Mouse (Mus musculus) hindbrain, postnatal 0 days (tissue): ENCODE measurements around the gene Aurkaip1. TPM values are rescaled to one million over a fixed set of nuclear protein-coding genes. Genes with fewer than 3 reads are reported as not detected.

Experiments used
- ATAC-seq: fragments of 200-750 bp; cut with Nextera tagmentation; 2 replicates; pipeline ENCODE4 v1.8.0; 2017; ENCODE audit warnings: mild to moderate bottlenecking, moderate TSS enrichment, moderate library complexity
- DNase-seq: peaks from one replicate; pipeline ENCODE4 v3.0.0-alpha.2; 2015; ENCODE audit warnings: low spot score
- H3K27ac ChIP-seq: fragments of 300-500 bp; sonication (generic); 2 replicates; pipeline ENCODE4 v1.5.1; 2014; ENCODE audit warnings: mild to moderate bottlenecking
- H3K27me3 ChIP-seq: fragments of 300-500 bp; sonication (generic); 2 replicates; pipeline ENCODE4 v1.6.1; 2014; ENCODE audit warnings: low read length, mixed read lengths; ENCODE audit not compliant: insufficient read depth
- H3K36me3 ChIP-seq: fragments of 300-500 bp; sonication (generic); 2 replicates; pipeline ENCODE4 v1.6.1; 2014; ENCODE audit warnings: low read length, mixed read lengths; ENCODE audit not compliant: insufficient read depth
- H3K4me1 ChIP-seq: fragments of 300-500 bp; sonication (generic); 2 replicates; pipeline ENCODE4 v1.6.1; 2014; ENCODE audit warnings: antibody characterized with exemption, low read length, mixed read lengths; ENCODE audit not compliant: insufficient read depth
- H3K4me2 ChIP-seq: fragments of 300-500 bp; sonication (generic); 2 replicates; pipeline ENCODE4 v1.6.1; 2014; ENCODE audit warnings: low read depth, mild to moderate bottlenecking, low read length, moderate library complexity, mixed read lengths
- H3K4me3 ChIP-seq: fragments of 300-500 bp; sonication (generic); 2 replicates; pipeline ENCODE4 v1.5.1; 2014; ENCODE audit warnings: low read length
- H3K9ac ChIP-seq: fragments of 300-500 bp; sonication (generic); replicated peaks from 2 replicates; pipeline ENCODE4 v1.6.1; 2014; ENCODE audit warnings: mild to moderate bottlenecking, low read length, moderate library complexity, mixed read lengths
- H3K9me3 ChIP-seq: fragments of 300-500 bp; sonication (generic); 2 replicates; pipeline ENCODE4 v1.6.1; 2016; ENCODE audit warnings: low read length, mixed read lengths
- CTCF ChIP-seq: IDR thresholded peaks from 2 replicates; pipeline ENCODE4 v1.5.1; 2016; ENCODE audit warnings: antibody characterized with exemption, control low read depth, low read depth
- WGBS: fragments of 180-500 bp; shearing (Covaris S2); extraction: QIAGEN DNeasy Blood & Tissue Kit; methylation state at CpG from one replicate; pipeline ENCODE4 v1.1.7; 2014; 5-methylcytosine and 5-hydroxymethylcytosine counted together
- polyA plus RNA-seq: library from polyadenylated mRNA; unstranded; fragments of >200 nt; fragmentation: Nextera tagmentation; extraction: Ambion mirVana; gene quantifications from 2 replicates; pipeline ENCODE4 v1.2.1, GENCODE M21; 2015
- total RNA-seq: library from RNA; depleted of rRNA; stranded (reverse); fragments of >200 nt; gene quantifications from 2 replicates; pipeline ENCODE4 v1.2.3, GENCODE M21; 2014

Aurkaip1 gene
- total and polyA plus RNA-seq, 2 experiments from 2014 or later: 143 to 162 TPM

DNA sequence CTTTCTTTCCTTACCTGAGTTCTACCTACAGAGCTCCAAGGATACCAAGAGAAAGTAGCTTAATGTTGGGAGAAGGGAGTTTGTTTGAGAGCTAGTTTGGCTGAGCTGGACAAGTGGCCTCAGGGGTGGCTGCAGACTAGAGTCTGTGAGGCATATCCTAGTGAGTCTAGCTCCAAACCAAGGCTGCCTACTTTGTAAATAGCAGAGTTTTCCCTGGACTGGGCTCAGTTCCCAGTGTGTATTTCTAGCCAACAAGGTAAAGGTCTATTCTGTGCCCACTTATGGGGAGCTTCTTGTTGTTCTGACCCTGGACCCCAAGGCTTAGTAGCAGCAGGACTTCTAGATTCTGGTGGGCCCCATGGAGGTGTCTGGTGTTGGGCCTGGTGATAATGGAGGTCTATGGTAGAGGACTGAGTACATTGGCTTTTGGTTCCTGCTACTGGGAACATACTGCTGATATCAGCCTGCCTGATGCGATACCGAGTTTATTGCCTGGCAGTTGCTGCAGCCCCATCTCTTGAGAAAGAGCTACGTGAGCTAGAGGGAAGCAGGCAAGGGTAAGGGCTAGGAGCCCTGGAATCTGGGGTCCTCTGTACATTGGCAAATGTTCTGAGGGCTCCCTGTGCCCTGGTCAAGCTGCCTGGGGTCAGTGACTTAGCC is 18.9 kb downstream of the Aurkaip1 start:
- no peak overlapping the region for H3K9ac ChIP-seq
- no peak for ATAC-seq
- H3K4me3 ChIP-seq: no peak overlapping the region
- H3K4me2 ChIP-seq: 0 out of 2 replicates have a peak overlapping the region, but pooled peaks have one; percentile 68
- TF ChIP-seq CTCF: no peak
- H3K27me3 ChIP-seq: no peaks in the 10 kb centered on the region
- DNase-seq: no peak
- H3K9me3 ChIP-seq: no peaks in the 10 kb centered on the region
- H3K36me3 ChIP-seq: peaks cover 9% of the 10 kb centered on the region
- 84% methylated on average over 3 of the region's 3 CpGs for WGBS
- H3K4me1 ChIP-seq: peaks cover 35% of the 10 kb centered on the region
- H3K27ac ChIP-seq: no peak overlapping the region

DNA sequence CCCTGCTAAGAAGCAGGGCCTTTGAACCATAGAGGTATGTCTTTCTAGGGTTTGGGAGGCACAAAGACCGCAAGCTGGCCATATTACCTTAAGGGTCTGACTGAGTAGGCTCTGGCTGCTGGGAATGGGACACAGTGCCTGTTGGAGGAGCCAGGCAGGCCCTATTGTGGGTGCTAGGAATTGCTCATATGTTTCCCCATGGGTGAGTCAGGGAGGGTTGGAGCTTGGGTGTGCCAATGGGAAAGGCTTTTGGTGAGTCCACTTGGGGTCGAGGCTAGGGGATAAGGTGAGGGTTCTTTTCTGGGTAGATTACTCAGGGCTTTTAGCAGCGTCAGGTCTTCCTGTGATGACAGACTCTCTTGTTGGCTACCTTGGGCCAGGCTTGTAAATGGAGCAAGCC is 20.3 kb downstream of the Aurkaip1 start:
- H3K9ac ChIP-seq: no peak overlapping the region
- no peak overlapping the region for H3K4me2 ChIP-seq
- ATAC-seq (no peak), DNase-seq (no peak)
- peaks cover 23% of the 10 kb centered on the region for H3K36me3 ChIP-seq
- H3K27me3 ChIP-seq: no peaks in the 10 kb centered on the region
- 95% methylated on average over 3 of the region's 3 CpGs for WGBS
- H3K4me1 ChIP-seq: peaks cover 33% of the 10 kb centered on the region
- TF ChIP-seq CTCF: no peak
- no peak overlapping the region for H3K27ac ChIP-seq
- no peak overlapping the region for H3K4me3 ChIP-seq
- no peaks in the 10 kb centered on the region for H3K9me3 ChIP-seq

DNA sequence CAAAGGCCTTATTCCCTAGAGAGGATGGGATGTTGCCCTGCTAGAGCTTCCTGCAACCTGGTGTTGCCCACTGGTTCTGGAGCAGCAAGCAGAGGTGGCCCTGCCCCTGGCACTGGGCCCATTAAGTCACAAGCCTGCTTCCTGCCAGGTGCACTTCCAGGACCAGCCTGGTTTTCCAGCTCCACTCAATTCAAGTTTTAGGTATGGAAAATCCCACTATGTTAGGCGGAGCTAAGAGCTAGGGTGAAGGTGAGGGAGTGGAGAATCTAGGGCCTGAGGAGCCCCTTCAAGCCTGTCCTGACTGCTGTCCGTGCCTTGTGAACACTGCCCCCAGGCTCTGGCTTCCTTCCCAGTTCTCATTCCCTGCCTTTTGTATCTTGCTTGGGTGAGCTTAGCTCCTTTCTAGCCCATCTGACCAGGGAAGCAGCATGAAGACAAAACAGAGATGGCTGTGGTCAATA is 20.9 kb downstream of the Aurkaip1 start:
- WGBS: 52% methylated on average over 2 of the region's 2 CpGs
- no peak for ATAC-seq

DNA sequence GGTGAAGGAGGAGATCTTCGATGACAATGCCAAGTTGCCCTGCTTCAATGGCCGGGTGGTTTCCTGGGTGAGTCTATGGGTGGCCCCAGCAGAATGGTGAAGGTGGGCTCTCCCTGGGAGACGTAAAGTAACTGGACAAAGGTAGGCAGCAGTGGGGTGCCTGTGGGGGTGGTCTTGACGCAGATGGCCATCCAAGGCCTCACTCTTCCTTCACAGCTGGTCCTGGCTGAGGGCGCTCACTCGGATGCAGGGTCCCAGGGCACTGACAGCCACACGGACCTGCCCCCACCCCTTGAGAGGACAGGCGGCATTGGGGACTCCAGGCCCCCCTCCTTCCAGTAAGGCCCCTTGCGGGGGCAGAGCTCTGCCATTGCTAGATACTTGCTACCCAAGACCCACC is 22.3 kb downstream of the Aurkaip1 start:
- DNase-seq (no peak), ATAC-seq (no peak)
- 89% methylated on average over 9 of the region's 9 CpGs for WGBS
- Histone ChIP-seq H3K36me3 (peaks cover 38% of the 10 kb centered on the region), H3K27me3 (no peaks in the 10 kb centered on the region), H3K27ac (no peak overlapping the region), H3K9ac (no peak overlapping the region), H3K4me2 (no peak overlapping the region), H3K4me3 (no peak overlapping the region), H3K4me1 (peaks cover 23% of the 10 kb centered on the region), H3K9me3 (no peaks in the 10 kb centered on the region)
- no peak for TF ChIP-seq CTCF

More for the DNA sequence above, 20.9 kb downstream of the Aurkaip1 start:
- H3K9ac ChIP-seq: no peak overlapping the region
- no peak overlapping the region for H3K4me2 ChIP-seq
- H3K36me3 ChIP-seq: peaks cover 29% of the 10 kb centered on the region
- H3K9me3 ChIP-seq: no peaks in the 10 kb centered on the region
- H3K4me1 ChIP-seq: peaks cover 27% of the 10 kb centered on the region
- no peak overlapping the region for H3K4me3 ChIP-seq
- TF ChIP-seq CTCF: no peak
- H3K27me3 ChIP-seq: no peaks in the 10 kb centered on the region
- no peak for DNase-seq
- no peak overlapping the region for H3K27ac ChIP-seq

DNA sequence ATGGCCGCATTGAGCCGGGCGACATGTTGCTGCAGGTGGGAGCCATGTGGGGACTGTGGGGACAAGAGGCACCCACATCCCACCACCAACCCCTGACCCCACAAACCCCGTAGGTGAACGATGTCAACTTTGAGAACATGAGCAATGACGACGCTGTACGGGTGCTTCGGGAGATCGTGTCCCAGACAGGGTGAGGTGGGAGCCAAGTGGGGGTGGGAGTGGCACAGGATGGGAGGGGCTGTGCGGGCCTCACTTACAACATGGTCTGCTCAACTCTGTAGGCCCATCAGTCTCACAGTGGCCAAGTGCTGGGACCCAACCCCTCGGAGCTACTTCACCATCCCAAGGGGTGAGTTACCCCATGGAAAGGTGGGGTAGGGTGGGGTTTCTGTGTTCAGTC is 23.9 kb downstream of the Aurkaip1 start:
- TF ChIP-seq CTCF: no peak
- 94% methylated on average over 12 of the region's 12 CpGs for WGBS

DNA sequence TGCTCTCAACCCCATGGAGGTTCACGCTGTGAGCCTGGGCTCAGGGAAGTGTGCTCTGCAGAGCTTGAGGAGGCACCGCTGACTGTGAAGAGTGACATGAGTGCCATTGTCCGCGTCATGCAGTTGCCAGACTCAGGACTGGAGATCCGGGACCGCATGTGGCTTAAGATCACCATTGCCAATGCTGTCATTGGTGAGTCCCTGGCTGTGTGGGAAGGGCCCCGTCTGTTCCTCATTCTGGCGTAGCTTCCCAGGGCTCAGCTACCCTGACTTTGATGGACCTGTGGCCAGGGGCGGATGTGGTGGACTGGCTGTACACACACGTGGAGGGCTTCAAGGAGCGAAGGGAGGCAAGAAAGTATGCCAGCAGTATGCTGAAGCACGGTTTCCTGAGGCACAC is 25.0 kb downstream of the Aurkaip1 start:
- TF ChIP-seq CTCF: no peak
- Histone ChIP-seq H3K9me3 (no peaks in the 10 kb centered on the region), H3K4me3 (no peak overlapping the region), H3K27me3 (no peaks in the 10 kb centered on the region), H3K36me3 (peaks cover 52% of the 10 kb centered on the region), H3K9ac (no peak overlapping the region), H3K4me1 (no peaks in the 10 kb centered on the region), H3K27ac (no peak overlapping the region), H3K4me2 (no peak overlapping the region)
- 92% methylated on average over 12 of the region's 12 CpGs for WGBS
- ATAC-seq (no peak), DNase-seq (no peak)

More for the DNA sequence above, 23.9 kb downstream of the Aurkaip1 start:
- ATAC-seq: no peak
- Histone ChIP-seq H3K27ac (no peak overlapping the region), H3K4me2 (no peak overlapping the region), H3K4me1 (peaks cover 7% of the 10 kb centered on the region; the same call in 1 of the 2 replicates), H3K9me3 (no peaks in the 10 kb centered on the region), H3K9ac (no peak overlapping the region), H3K27me3 (no peaks in the 10 kb centered on the region), H3K36me3 (peaks cover 49% of the 10 kb centered on the region), H3K4me3 (no peak overlapping the region)
- no peak for DNase-seq

DNA sequence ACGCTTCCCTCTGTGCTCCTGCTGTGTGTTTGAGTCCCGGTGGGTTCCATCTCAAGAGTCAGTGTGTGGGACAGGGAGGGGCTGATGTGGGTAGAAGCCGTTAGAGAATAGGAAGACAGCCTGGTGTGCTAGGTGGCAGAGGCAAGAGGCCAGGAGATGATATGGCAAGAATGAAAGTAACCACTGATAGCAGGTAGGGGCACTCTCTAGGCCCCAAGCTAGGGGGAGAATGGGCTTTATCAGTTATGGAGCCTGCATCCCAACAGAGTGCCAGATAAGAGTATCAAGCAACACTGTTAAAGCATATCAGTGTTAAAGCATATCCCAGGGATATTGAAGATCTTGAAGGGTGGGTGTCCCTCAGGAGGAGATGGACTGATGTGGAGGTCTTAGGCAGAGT is 25.8 kb downstream of the Aurkaip1 start:
- Histone ChIP-seq H3K9me3 (no peaks in the 10 kb centered on the region), H3K4me2 (no peak overlapping the region), H3K4me1 (no peaks in the 10 kb centered on the region), H3K27me3 (no peaks in the 10 kb centered on the region), H3K27ac (no peak overlapping the region), H3K36me3 (peaks cover 55% of the 10 kb centered on the region), H3K4me3 (no peak overlapping the region), H3K9ac (no peak overlapping the region)
- 73% methylated on average over 3 of the region's 3 CpGs for WGBS
- DNase-seq (no peak), ATAC-seq (no peak)
- no peak for TF ChIP-seq CTCF
